Mouse (Mus musculus) testis, postnatal 10 days (tissue): Measurements from ENCODE around the gene Sez6l2.
A peak's percentile ranks its signal among the peaks of the same experiment; 100 is the strongest.

Experiments used
- DNase-seq: peaks from one replicate; pipeline ENCODE4 v3.0.0; 2021; ENCODE audit warnings: low spot score

Gene Sez6l2

DNA sequence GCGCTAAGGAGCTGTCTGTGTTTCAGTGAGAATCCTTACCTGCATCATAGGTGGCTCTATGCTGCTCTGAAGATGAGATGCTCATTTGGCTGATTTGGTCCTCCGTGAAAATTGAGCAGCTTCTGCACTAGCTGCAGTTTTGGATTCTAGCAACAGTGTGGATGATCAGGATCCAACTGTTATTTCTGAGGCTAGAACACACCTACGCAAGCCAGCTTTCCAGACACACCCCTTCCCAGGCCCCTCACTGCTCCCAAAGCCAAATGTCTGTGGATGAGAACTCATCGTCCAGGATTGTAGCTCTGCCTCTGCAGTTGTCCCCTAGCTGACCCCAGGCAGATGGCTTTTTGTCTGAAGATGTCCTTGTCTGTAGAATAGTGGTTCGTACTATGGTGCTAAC, 10.7 kb downstream of the Sez6l2 start:
- DNase-seq = no peak

DNA sequence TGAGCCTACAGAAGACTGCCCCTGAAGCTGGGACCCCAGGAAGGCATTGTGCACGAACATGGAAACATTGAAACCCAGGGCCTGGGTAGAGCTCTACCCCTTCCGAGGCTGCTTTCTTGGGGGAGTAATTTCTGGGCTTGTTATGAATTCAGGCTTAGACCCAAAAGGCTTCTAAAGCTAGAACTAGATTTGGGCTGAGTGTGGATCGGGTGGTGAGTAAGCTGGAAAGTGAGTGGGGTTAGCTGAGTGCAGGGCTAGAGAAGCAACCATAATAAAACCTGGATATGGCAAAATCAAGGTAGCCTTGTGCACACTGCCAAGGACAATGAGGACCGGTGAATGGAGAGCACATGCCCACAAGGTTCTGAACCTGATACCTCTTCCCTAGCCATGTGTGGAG, 11.6 kb downstream of the Sez6l2 start:
- DNase-seq = no peak

DNA sequence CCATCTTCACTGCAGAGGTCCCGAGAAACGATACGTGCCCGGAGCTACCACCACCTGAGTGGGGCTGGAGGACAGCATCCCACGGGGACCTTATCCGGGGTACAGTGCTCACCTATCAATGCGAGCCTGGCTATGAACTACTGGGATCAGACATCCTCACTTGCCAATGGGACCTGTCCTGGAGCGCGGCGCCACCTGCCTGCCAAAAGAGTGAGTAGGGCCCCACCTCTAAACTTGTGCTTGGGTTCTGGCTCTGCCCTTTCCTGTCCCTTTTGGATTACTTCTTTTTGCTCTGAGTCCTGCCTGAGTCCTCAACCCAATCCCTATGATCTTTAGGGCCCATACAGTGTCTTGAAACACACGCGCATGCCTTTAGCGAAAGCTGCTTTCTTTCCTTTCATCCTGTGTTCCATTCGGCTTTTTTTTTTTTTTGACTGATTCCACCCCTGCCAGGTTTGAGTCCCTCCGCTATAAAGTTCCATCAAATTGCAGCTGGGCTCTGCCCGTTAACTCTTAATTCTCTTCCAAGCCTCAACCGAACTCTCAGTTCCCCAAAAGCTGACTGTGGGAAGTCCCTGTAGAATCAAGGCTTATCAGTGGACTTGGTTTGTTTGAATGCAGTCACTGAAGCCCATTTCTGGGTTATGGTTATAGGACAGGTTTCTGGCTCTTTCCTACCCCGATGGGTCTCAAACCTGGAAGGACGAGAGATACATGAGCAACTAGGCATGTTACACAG, 13.4 kb downstream of the Sez6l2 start:
- peak; percentile 69 for DNase-seq

DNA sequence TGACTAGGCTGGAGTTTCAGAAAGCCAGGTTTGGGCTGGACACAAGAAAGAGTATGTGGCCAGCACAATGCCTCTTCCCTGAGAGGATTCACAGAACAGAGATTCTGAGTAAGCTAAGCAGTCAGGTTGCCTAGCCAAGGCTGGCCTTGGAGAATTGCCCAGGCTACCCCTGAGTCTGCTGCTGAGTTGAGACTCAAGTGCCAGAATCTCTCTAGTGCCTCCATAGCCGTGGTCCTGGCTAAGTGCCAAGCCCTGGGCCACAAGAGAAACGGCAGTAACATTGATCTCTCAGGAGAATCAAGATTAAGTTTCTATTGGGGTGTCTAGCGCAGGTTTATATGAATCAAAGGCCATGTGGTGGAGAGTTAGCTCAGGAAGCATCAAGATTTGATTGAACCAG, 15.2 kb downstream of the Sez6l2 start:
- no peak for DNase-seq

DNA sequence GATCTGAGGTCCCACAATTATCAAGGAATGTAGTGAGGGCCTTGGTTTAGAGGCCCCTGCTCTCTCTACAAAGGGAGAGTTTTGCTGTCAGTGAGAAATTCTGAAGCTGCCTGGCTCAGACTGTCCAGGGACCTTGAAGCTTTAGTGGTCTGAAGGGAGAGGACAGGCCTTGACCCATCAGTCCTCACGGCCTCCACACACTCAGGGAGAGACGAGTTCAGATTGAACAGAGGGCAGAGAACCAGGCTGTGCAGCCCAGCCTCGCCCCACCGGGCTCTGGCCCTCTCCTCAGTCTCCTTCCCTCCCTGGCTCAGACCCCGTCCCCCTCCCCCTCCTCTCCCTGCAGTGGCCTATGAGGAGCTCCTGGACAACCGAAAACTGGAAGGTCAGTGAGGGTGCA, 17.0 kb downstream of the Sez6l2 start:
- no peak for DNase-seq

DNA sequence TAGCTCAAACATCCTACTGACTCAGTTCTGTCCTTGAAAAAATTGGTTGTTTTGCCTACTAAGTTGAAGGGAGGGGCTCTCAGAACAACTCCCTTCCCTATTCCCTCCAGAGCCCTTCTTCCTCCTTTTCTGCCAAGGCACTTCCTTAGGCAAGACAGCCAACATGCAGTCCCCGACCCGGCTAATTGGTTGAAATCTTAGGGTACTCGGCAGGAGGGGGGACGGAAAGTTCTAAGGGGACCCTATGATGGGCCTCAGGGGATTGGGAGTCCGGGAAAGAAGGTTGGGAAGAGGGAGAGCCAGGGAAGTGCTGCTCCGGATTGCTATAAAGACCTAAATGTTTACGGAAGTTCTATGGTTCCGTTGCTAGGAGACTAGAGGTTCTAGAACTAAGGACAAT, 25.1 kb downstream of the Sez6l2 start:
- DNase-seq = no peak

DNA sequence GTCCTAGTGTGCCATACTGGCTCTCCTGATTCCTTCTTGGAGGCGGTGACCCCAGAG, 25.4 kb downstream of the Sez6l2 start, which contains the start of gene Cdipt:
Cdipt (plus strand) TSS at position 22 of the 57 bp plus-strand sequence.
- no peak for DNase-seq

DNA sequence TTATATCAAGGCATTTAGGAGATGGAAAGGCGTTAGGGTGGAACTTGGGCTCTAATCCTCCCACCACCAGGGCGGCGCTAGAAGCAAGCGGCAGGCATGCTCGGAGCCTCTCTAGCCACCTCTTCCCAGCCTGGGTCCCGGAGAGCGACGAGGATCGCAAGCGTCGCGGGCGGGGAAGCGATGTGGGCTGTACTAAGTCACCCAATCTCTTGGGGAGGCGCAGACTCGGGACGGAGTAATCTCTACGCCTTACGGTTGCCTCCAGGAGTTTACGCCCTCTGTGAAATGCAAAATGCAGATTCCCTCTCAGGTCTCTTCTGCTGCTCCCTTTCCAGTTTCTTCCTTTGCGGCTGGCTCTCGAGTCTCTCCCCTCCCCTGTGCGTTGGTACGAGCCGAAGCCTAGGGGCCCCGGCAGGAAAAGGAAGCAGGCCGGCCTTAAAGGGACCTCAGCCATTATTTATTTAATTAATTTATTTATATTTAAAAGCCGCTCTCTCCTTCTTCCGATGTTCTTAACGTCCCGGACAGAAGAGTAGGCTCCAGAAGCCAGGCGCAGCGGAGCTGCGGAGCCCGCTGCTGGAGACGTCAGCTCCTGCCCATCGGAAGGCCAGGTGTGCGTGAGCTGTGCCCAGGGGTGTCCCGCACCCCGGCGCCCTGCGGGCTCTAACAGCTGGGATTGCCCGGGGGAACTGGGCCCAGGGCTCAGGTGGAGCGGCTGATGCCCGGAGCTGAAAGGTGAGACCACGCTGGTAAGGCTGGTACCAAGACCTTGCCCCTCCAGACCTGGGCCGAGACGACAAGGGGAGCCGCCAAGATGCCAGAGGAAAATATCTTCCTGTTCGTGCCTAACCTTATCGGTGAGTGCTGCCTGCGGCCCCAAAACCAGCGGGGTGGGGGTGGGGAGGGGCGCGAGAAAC, 25.8 kb downstream of the Sez6l2 start, which contains the start of gene Cdiptos:
Cdiptos (minus strand) TSS at position 149 of the 917 bp plus-strand sequence.
- DNase-seq = peak; percentile 99

DNA sequence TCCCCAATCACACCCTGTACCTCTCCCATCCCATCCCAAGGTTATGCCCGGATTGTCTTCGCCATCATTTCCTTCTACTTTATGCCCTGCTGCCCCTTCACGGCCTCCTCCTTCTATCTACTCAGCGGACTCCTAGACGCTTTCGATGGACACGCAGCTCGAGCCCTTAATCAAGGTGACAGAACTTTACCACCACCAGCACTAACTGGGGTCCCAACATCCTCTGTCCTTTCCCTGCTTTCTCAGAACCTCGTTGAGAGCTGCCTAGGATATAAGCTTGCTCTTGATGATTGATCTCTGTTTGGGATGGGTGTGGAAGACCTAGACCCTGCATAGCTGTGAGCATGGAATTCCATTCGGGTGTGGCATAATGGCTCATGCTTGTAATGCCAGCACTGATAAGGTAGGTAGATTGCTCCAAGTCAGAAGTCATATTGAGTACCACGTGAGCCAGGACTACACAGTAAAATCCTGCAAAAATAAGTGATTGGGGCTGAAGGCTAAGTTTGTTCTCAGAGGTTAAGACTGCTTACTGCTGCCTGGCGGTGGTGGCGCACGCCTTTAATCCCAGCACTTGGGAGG, 26.6 kb downstream of the Sez6l2 start:
- DNase-seq = no peak

DNA sequence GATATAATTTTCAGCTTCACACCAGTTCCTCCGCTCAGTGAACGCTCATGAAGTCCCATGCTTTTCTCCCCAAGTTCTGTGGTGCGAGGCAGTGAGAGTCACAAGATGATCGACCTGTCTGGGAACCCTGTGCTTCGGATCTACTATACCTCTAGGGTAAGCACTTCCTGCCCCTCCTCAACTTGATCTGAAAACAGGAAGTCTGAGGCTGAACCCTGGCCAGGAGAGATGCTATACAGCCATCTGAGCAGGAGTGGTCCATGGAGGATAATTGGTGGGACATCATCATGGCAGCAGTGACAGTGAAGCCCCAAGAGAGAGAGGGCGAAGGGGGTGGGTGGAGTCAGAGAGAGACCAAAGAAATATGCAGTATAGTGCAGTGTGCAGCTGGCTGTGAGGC, 28.5 kb downstream of the Sez6l2 start:
- DNase-seq = no peak

DNA sequence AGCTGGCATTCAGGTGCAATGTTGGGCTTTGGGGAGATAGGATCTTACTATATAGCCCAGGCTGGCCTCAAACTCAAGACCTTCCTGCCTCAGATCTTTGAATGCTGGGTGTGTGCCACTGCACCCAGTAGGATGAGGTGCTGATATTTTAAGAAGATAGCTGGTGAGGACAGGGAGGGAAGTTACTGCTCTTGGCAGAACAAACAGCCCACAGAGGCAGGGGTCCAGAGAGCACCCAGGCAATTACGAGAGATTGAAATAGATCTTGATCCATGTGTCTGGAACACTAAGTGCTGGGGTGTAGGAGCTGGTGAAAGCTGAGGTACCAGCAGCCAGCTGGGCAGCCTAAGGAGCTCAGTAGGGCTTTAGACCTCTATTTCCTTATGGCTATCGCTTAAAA, 31.2 kb downstream of the Sez6l2 start:
- no peak for DNase-seq

DNA sequence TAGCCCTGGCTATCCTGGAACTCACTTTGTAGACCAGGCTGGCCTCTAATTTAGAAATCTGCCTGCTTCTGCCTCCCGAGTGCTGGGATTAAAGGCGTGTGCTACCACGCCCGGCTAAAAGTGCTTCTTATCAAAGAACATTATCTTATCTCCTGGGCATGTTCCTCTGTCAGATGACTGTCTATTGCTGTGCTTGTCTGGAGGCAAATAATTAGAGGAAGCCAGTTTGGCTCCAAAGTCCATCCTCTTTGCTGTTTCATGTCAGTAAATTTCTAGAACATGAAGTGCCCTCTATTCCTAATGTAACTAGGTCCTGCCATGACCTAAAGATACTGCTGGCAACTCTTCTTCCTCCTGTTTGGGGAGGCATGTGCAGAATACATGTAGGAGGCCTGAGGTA, 31.7 kb downstream of the Sez6l2 start:
- no peak for DNase-seq

DNA sequence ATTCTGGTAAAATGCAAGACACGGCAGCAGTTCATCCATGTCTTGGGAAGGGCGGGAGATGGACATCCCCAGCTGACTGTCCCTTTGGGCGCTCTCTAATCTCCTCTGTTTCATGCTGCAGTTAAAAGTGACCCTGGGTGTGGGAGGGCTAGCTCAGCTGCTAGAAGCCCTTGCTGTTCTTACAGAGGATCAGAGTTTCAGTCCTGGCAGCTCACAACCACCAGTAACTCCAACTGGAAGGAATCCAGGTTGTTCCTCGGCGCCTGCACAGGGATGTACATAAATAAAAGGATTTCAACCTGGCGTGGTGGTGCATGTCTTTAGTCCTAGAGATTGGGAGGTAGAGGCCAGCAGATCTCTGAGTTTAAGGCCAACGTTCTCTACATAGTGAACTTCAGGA, 32.8 kb downstream of the Sez6l2 start:
- no peak for DNase-seq

DNA sequence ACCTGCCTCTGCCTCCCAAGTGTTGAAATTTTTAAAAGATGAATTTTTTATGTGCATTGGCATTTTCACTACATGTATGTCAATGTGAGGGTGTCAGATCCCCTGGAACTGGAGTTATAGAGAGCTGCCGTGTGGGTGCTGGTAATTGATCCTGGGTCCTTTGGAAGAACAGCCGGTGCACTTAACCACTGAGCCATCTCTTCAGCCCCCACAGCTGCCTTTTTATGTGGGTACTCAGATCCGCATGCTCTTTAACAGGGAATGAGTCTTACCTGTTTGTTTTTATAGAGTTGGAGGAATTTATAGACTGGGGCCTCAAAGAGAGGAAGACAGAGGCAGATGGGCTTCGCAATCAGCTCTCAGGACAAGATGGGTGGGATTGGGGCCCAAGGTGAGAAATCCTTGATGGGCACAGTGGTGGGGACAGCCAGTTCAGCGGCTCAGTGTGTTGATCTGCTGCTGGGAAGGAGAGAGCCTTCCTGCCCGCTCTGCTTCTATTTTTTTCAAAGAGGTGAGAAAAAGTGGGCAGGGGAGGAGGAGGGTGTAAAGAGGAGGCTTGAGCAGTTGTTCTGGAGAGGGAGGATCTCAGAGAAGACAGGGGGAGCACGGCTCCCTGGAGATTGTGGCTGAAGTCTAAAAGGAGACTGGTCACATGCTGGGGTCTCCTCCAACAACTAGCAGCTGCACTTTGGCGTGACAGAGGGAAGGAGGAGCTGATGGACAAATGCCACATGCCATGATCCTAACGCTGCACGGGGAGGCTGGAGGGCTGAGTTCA, 34.5 kb downstream of the Sez6l2 start:
- DNase-seq = no peak

DNA sequence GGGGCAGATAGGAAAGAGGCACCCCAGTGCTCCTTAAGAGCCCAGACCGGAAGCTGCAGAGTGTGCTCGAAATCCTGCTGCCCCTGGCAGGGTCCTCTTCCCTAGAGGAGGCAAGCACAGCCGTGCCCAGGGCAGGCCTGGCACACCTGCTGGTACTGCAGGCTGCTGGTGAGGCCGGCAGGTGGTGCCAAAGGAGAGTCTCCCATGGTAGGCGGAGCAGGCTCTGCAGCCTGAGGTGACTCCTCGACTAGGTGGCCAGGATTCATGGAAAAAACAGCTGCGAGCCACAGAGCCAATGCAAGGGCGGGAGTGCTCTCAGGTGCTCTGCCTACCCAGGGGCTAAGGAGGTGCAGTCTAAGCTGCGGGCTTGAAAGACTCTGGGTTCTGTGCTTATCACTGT, 36.0 kb downstream of the Sez6l2 start:
- DNase-seq = peak; percentile 66

DNA sequence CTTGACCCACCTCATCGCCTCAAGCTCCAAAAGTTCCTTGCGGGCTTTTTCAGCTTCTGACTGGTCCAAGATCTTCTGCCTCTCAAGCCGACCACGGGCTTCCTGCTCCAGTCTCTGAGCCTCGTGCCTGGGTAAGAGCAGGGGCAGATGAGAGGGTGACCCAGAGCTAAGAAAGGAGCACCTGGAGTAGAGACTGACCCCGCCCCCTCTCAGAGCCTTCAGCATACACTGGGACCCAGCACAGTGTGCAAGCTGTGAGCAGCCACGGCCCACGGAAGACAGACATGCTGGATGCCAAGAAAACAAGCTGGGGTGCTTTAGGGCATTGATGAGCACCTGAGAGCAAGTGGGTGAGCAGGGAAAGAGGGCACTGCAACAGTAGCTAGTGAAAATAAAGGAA, 38.5 kb downstream of the Sez6l2 start:
- DNase-seq = no peak

DNA sequence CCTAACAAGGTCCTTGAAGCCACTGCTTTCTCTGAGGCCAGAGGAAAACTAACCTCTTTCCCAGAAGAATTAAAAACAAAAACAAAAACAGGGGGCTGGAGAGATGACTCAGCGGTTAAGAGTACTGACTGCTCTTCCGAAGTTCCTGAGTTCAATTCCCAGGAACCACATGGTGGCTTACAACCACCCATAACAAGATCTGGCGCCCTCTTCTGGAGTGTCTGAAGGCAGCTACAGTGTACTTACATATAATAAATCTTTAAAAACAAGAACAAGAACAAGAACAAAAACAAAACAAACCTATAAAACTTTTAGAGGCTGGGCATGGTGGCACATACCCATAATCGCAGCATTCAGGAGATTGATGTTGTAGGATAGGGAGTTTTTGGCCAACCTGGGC, 46.1 kb downstream of the Sez6l2 start:
- DNase-seq = no peak

DNA sequence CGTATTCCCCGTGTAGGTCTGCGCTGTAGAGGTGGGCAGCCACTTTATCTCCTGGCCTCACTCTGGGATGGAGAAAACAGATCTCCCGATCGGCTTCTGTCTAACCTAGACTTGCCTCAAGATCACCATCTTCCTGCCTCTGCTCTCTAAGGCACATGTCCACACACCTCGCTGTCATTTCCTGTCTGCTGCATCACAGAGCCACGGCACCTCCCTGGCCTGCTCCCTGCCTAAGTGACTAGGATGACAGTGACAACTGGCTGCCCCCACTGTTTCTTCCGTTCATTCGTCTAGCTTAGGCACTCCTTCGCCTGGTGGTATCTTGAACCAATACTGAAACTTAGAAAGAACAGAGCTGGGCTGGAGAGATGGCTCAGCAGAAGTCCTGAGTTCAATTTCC, 49.2 kb downstream of the Sez6l2 start:
- DNase-seq = no peak

DNA sequence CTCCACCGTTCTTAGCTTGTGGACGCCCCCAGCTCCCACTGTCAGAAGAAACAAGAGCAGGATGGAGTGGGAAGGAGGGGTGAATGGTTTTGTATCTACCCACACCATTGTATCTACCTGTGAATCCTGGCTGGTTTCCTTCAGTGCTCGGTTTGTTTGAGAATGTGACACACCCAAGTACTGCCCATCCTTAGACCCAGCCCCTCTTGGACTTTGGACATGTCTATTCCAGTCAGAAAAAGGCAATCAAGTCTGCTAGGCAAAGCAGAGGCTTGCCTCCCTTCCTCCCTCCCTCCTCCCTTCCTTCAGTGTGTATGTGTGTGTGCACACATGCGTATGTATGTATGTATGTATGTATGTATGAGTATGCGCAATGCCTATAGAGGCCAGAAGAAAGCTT, 53.3 kb downstream of the Sez6l2 start:
- no peak for DNase-seq

DNA sequence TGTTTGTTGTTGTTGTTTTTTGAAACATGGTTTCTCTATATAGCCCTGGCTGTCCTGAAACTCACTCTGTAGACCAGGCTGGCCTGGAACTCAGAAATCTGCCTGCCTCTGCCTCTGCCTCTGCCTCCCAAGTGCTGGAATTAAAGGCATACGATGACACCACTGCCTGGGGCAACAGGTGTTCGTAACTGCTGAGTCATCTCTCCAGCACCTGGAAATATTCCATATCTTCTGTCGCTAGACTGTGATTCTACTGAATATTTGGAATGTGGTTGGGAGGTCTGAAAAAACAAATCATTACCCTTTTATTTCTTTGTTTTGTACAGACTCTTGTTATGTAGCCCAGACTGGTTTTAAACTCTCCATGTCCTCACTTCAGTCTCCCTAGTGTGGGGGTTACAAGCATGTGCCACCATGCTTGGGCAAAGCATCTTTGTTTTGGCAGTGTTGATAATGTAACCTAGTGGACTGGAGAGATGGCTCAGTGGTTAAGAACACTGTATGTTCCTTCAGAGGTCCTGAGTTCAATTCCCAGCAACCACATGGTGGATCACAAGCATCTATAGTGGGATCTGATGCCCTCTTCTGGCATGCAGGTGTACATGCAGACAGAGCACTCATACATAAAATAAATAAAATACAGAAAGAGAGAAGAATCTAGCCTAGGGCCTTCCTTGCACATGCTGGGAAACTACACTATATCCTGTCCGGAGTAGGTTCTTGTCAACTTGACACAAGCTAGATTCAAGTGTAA, 53.9 kb downstream of the Sez6l2 start:
- no peak for DNase-seq

DNA sequence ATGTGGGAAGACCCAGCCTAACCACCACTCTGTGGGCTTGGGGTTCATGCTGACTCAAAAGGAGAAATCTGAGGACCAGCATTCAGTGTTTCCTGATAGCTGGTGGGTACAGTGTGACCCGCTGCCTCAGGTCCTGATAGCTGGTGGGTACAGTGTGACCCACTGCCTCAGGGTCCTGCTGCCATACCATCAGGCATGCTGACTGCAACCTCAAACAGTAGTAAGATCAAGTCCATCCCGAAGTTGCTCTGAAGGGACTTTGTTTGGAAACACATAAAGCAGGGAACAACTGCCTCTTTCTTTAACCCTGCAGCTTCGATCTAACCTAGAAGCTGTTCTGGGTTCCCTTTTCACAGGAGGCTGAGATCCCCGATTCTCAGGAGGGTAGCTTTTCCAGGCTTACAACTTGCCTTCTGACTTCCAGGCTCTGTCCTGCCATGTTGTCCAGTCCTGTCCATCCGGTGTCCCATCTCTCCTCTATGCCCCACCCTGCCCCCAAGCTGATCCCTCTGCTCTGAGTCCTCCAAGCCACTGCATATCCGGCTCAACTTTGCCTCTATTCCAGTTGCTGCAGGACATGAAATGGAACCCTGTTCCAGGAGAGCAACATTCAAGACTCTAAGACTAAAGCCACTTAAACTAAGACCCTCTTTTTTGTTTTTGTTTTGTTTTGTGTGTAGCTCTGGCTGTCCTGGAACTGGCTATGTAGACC, 57.1 kb downstream of the Sez6l2 start:
- no peak for DNase-seq
